Mouse (Mus musculus) spleen, adult 2 months (tissue): ENCODE results near the gene Gm45233.

Experiments
- CTCF ChIP-seq: fragments of 200-500 bp; IDR thresholded peaks from 2 replicates; pipeline ENCODE4 v1.5.1; 2011; ENCODE audit warnings: mild to moderate bottlenecking, inconsistent platforms; ENCODE audit not compliant: insufficient read depth, insufficient read length, insufficient replicate concordance; ENCODE audit errors: extremely low read depth
- POLR2A ChIP-seq: fragments of 200-500 bp; IDR thresholded peaks from 2 replicates; pipeline ENCODE4 v1.6.1; 2011; ENCODE audit warnings: low read depth, low read length, inconsistent platforms

GRCm38 (mm10) chr7:43402718-43403117 lies 41.2 kb upstream of the Gm45233 start:
- no peak for TF ChIP-seq CTCF
- TF ChIP-seq POLR2A: no peak
